Mouse (Mus musculus): ENCODE data around the gene Cish.

Cish gene

DNA sequence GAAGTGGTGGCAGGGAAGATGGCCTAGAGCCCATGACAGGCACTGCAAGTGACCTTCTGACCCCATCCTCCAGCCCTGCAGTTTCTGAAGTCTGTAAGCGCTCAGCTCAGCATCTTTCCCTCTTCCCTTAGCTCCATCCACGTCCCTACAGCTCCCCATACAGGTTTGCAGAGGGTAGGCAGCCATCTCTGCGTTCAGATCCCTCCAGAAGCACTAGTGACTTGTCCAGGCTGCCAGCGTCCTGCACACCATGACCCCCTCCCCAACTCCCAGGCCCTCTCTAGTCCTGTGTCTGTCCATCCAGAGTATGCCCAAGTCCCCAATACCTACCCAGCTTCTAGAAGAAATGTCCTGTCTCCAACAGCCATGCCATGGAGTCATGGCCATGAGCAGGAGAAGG is 17.7 kb upstream of the Cish start:
- DNase-seq = no peak

DNA sequence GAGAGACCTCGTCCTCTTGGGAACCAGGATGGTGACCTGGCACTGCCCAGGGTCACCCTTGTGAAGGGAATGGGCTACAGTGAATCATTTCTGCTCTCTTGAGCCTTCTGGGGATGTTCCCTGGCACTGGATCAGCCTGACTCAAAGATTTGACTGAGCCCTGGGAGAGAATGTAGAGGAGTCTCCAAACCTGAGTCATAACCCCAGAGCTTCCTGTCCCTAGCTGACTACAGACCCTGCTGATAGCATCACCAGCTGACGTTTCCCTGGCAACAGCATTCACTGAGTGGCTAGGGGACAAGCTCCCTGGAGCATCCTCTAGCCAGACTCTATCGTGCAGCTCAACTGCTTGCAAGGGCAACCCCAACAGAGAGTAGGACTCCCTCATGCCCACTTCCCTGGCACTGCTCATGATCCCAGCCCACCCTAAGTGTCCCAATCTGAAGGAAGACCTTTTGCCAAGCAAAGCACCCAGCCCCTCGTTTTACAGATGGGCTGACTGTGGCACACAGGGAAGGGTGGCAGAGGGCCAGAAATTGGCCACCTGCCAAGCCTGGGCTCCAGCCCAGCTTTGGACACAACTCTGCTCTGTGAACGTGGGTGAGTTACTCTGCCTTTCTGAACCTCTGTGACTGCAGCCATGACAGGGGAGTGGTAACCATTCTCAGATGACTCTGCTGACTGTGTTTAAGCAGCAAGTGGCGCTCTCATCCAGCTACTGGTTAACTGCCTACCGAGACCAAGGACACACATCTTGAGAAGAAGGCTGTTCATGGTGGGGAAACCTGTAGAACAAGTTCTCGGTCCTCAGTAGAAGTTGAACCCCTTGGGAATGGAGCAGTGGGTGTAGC is 17.1 kb upstream of the Cish start:
- no peak for DNase-seq

DNA sequence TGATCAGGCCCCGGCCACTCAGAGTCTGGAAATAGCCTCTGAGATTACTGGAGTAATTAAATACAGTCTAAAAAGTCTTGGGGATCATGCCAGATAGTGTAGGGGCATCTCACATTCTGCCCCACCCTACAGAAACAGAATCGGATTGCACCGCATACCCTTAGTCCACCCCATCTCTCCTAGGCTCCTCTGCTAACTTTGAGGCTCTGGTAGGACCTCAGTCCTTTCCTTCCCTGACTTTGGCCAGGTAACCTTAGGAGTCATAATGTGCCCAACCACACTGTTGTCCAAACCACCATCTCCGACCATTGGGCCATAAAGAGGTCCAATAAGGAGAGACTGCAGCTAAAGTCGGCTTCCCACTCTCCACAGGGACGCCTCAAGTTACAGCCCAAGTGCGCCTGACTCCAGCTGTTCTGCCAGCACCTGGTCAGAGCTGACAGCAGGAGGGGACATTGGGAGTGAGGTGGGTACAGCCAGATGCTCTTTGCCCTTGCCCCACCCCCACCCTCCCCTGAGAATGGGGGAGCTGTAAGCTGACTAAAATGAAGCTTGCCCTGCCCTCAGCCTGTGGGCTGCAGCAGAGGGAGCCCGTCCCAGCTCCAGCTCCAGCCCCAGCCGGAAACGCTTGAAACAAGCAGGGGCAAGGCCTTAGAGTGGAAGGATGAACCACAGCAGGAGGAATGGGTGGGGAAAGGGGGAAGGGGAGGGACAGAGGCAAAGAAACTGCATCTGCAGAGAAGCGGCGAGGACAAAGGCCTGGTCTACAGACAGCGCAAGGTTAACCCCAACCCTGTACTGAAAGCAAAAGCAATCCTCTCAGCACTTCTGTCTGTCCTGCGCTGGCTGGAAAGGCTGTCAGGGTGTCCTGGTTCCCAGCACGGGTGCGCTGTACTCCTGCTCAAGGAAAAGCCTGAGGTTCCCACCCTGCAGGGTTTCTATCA is 16.2 kb upstream of the Cish start:
- no peak for DNase-seq

DNA sequence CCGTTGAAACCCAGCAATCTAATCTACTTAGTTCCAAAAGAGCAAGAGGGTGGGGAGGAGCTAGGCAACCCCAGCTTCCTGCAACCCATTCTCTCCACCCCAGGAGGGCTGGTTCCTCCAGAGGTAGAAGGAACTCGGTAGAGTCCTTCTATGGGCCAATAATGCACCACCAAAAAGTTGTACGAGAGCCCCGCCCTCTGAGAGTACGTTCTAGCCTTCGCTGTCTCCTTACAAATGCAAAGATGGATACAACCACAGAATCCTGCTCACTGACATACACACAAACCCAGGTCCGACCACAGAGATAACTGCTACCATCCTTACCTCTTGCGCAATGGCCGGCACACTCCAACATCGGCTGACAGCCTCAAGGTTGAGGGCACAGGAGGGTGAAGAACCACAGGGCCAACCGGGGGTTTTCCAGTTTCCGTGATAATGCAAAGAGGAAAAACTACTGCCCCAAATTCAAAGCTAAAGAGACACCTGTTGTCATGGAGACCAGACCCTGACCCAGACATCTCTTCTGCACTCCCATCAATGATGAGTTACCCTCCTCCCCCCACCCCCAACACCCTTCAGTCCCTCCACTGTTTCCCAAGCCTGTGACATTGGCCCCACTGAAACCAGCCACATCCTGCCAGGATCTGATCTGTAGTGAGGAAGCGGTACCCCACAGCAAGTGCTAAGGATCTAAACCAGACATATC is 15.4 kb upstream of the Cish start:
- DNase-seq = no peak

DNA sequence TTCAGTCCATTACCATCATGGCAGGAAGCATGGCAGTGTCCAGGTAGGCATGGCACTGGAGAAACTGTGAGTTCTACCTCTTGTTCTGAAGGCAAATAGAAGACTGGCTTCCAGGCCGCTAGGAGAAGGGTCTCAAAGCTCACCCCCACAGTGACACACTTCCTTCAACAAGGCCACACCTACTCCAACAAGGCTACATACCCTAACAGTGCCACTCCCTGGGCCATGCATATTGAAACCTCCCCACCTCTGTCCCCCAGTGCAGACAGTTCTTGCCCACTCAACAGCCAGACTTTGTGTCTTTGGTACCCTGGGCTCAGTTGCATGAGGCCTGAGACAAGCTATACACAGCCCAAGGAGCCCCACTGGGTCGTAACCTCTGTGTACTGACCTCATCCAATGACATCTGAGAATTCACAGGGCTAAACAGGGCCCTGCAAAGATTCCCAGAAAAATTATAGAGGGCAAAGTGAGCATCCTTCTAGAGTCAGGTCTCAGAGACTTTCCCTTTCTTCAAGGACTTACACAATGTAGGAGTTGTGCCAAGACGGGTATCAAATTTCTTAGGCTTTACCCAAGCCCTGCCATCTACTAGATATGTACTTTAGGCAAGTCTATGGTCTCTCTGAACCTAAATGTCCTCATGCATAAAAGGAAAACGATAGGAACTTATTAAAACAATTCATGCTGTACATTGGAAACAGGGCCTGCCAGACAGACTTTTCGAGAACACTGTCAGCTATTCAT is 14.4 kb upstream of the Cish start:
- DNase-seq = no peak

DNA sequence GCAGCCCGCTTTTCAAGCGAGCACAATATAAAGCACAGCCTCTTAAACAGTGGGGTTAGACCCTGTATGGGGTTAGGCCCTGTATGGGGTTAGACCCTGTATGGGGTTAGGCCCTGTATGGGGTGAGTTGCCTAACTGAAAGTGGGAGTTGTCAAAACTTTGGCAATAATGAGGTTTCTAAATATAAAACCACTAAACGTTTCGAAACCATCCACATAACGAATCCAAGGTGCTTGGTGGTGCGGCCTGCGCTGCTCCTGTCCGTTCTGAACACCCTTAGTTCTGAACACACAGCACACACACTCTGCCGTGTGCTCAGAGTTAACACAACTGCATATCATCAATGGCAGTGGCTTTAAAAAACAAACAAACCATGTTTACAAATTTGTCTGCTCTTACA is 12.9 kb upstream of the Cish start:
- no peak for DNase-seq

DNA sequence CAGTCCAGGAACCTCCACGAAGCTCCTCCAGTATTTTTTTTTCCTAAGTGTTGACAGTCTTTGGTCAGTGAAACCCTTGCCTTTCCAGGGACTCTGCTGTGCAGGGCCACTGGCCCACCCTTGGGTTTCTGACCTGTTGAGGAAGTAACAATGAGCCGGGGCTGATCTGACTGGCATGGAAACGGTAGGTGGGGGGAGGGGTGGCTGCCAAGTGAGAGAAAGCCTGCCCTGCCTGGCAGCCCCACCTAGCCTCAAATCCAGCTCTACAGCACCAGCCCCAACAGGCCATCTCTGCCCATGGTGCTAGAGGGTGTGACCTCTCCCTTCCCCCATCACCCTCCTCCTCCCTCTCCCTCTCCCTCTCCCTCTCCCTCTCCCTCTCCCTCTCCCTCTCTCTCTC is 10.8 kb upstream of the Cish start:
- peak; percentile 35 to 45 for DNase-seq

DNA sequence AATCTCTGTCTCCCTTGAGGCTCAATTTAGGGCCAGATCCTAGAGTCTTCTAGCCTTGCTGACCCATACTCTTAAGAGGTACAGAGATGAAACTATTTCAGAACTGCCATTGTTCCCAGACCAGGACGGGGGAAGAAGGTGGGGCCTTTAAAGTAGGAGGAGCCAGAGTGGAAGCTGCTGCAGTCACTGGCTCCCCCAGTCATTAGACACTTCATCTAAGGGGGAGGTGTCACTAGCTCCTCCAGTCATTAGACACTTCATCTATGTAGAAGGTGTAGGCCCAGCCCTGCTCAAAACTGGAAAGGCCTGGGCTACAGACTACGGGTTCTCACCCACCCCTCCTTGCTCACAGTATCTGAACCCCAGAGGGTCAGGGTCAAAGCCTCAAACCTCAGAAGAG is 8.5 kb upstream of the Cish start:
- DNase-seq = no peak

DNA sequence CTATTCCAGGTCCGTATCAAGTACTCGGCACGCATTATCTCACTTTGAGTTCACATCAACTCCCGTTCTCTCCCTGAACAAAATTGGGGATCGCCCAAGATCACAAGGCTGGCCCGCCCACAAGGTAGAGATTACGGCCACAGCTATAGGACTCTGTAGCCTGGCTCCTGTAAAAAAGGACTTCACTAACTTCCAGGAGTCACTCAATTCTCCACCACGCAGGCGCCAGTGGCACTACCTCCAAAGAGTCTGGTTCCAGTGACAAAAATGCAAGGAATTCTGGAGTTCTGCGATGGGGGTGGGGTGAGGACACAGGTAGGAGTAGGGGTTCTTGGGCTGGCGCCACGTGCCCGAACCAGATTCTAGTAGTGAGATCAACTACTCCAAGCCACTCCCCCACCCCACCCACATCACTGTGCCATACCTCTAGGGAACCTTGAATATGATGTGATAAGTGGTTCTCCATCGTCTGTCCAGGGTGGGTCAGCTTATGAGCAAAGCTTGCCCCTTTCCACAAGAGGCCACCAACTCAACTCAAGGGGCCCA is 7.6 kb upstream of the Cish start:
- DNase-seq = no peak

DNA sequence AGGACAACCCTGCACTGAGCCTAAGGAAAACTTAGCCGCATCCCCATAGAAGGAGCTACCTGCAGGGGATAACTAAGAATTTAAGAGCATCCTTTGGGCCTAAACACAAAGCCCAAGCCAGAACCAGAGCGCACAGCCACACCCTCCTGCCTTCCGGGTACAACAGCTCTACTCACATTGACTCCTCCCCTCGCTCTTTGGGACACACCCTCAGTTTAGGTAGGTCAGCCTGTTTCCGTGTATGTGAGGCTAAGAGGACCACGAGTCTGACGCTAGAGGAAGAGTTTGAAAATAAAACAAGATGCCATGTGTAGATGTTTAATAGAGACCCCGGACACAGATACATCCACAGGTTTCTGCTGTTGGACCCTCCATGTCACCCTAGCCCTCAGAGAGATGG is 7.1 kb upstream of the Cish start:
- DNase-seq = peak; percentile 74 to 77

DNA sequence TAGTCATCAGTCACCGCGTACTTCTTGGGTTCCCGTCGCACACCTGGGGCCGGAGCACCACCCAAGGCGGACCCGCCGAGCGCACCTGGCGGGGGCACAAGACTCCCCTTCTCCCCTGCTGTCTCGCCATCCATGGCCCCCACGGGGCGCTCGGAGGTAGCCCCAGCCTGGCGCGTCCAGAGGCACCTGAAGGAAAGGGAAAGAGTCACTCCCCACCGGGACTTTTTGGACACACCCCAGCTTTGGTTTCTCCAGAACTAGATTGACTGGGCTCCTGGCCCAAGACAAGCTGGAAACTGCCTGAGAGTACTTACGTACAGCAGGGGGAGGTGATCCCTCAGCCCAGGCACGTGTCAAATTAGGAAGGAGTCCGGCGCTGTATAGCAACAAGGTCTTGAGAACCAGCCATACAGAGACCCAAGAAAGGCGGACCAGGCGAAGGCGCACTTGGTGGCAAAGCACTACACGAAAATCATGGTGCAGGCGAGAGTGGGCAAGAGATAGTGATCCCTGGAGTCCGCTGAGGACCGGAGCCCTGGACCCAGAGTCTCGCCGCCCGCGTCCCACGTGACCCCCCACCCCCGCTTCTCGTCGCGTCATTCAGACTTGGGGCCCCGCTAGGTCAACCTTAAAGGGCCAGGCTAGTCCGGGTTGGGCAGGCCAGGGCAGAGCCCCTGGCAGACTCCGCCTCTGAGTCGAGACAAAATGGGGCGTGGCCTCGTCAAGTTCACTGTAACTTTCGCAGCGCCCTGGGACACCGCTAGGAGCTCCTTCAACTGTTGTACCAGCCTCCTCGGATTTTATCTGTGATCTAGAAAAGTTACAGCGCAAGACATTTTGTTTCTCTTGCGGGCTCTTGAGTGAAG is 6.4 kb upstream of the Cish start, which contains the start of gene Mapkapk3:
TSS of gene Mapkapk3 (minus strand) at position 667 of the 866 bp plus-strand sequence.
- DNase-seq = peak; percentile 90 to 92

DNA sequence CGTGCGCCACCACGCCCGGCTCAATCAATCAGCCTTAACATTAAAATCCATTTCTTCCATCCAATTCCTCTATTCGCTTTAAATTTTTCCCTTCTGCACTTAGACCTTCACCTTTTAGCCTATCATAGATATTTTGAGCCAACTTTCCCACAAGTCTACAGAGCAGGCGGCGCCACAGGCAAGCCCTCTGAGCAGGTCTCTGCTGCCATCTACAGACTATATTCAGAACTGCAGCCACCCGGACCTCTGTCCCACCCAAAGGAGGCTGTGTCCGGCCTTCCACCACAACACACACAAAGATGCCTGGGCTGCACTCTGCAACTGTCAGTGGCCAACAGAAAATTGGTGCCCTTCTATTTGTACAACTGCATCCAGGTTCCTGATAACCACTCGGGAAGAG is 4.9 kb upstream of the Cish start:
- peak; percentile 89 for DNase-seq

DNA sequence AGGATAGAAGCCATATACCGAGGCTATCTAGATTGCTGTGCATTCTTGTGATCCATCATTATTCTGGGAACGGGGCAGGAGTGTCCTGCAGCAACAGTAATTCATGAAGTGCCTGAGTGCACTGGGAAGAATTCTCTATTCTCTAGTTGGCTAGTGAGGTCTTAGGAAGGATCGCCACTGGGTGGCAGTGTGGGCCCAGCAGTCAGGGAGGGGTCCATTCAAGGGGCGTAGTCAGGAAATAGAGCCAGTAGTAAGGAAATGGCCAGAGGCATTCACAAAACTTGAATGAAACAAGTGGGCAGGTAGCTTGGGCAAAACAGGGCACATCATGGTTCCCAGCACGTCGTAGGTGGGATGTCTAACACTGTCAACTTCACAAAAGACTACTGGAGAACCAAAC is 1.6 kb upstream of the Cish start:
- DNase-seq = peak; percentile 81 to 84

DNA sequence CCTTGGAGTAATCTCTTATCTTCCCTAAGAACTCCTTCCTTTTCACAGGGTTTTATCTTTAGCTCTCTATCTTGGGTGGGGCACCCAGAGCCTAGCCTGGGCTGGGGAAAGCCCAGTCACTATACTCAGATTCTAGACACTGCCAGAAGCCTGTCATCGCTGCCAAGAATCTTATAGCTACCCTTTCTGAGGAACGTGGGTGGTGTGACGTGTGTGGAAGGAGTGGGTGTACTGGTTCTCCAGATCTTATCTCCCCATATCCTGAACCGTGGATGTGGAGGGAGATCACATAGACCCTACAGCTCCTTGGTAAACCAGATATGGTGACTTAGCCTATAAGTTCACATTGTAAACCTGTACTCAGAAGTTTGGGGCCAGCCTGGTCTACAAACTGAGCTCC is 210 bp upstream of the Cish start:
- no peak for DNase-seq

DNA sequence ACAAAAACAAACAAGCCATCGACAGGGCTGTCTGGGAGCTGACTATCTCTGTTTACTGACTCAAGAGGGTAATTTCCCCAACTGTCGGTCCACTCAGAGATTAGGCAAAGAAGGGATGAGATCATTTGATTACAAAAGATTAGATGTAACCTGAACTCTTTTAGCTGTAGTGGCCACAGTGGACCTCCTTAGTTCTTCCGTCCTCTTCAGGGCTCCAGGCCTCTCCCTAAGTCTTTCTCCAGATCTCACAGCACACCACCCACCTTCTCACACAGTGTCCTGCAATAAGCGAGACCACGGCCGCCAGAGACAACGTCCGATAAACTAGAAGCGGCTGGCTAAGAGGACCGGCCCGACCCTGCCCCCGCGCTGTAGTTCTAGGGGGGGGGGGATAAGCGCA is 215 bp downstream of the Cish start:
- no peak for DNase-seq

DNA sequence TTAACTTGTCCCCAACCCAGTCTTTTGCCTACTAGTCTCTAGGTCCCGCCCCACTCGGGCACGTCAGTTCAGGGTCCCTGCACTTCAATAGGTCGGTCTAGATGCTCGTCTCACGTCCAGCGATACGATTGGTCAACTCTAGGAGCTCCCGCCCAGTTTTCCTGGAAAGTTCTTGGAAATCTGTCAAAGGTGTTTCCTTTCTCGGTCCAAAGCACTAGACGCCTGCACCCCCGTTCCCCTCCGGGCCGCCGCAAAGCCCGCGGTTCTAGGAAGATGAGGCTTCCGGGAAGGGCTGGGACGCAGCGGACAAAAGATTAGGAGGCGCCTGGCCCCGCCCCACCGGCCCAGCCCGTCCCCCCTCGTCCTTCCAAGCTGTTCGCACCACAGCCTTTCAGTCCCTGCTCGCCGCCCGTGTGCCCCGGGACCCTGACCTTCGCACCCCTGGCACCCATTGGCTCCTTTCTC is 707 bp downstream of the Cish start:
- DNase-seq = peak; percentile 80 to 83

DNA sequence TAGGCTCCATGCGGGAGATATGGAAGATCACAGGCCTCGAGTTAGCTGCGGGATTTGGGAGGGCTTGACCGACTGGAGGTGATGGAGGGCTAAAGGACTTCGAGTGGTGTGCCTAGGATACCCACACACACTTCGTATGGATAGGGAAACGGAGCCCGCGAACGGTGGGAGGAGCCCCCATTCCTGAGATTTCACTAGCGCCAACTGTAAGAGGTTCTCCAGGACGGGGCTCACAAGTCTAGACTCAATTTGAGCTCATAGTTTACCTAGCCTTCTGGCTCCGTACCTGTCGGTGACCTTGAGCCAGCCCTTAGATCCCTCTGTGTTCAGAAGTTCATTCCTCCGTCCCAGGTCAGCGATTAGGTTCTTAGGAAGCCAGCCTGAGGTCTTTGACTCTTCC is 1.2 kb downstream of the Cish start:
- no peak for DNase-seq

DNA sequence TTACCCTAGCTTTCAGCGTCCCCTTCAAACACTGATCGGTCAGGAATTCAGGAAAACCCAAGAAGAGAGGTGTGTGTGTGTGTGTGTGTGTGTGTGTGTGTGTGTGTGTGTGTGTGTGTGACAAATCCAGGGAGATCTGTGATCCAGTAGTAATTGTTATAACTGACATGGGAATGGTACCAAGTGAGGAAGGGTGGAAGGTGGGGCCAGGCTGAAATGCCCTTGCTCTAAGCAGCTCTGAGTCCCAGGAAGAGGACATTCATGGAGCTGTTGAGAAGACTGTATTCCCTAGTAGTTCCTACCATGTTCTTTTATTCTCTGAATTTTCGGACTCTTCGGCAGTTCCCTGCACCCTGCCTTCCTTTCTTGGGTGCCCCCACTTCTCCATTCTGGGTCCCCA is 1.8 kb downstream of the Cish start:
- DNase-seq = no peak

DNA sequence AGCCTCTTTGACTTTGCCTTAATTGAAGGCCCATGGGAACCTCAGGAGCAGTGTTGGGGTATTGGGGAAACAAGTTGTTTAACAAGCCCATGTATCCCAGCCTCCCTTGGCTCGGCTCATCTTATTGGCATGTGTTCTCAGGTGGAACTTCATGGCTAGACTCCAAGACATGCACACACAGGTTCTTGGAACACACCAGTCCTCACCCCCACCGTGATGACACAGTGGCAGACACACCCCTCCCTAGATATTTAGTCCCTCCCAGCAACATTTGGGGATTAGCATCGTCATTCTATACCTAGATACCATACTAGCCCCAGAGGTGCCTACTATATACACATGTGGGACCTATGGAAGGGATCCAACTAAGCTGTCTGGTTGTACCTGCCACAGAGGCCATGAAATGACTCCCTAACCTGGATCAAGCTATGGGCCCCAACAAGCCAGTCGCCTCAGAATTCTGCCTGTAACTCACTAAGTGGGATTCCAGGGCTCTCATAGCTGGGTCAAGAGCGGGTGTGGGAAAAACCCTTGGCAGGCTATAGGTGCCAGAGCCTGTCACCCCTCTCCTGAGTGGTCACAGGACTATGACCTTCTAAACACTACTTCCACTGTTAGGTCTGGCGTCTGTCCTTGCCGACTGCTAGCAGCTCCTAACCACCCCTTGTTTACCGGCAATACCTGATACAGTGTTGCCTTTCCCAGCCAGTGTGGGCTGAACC is 2.4 kb downstream of the Cish start:
- DNase-seq = no peak

DNA sequence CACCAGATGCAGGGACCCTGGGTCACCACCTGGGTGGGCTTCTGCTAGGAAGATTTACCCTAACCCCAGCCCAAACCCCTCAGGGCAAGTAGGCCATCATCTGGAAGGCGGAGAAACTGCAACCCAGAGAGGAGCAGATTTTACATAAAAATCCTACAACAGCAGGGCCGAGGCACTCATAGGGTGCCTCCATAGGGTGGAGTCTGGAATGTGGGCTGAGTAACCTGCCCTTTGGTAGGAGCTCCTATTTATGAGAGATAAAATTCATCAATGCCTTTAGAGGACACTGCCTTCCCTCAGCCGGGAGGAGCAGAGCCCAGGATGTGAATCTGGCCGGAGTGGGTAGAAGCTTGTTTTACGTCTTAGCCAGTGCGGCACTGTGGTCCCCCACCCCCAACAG is 3.0 kb downstream of the Cish start:
- no peak for DNase-seq
